Mouse (Mus musculus) liver, embryonic 14.5 days (tissue): ENCODE data around the gene Gga1. TPM values are rescaled to one million over a fixed set of nuclear protein-coding genes. Genes with fewer than 3 reads are reported as not detected.
A peak's percentile ranks its signal among the peaks of the same experiment; 100 is the strongest.

ENCODE experiments used
- ATAC-seq: fragments of 200-750 bp; cut with Nextera tagmentation; 2 replicates; pipeline ENCODE4 v1.8.0; 2017; ENCODE audit warnings: moderate number of reproducible peaks, mild to moderate bottlenecking, moderate library complexity; ENCODE audit not compliant: insufficient read depth
- DNase-seq, 3 experiments: peaks; one replicate each; pipeline ENCODE4 v3.0.0-alpha.2; 2012 to 2013; ENCODE audit warnings: low read depth in 3 of 3, low spot score in 3 of 3
- H3K27ac ChIP-seq: fragments of 300-500 bp; sonication (generic); 2 replicates; pipeline ENCODE4 v1.5.1; 2014; ENCODE audit warnings: moderate library complexity, mild to moderate bottlenecking, control low read depth, inconsistent platforms
- H3K27me3 ChIP-seq: fragments of 300-500 bp; sonication (generic); 2 replicates; pipeline ENCODE4 v1.6.1; 2014; ENCODE audit warnings: mild to moderate bottlenecking, low read length, moderate library complexity; ENCODE audit not compliant: control insufficient read depth, insufficient read depth
- H3K36me3 ChIP-seq: fragments of 300-500 bp; sonication (generic); replicated peaks from 2 replicates; pipeline ENCODE4 v1.6.1; 2014; ENCODE audit warnings: low read depth; ENCODE audit not compliant: control insufficient read depth, insufficient read depth
- H3K4me1 ChIP-seq, 2 experiments: fragments of 200-500 bp in 1 of 2; fragments of 300-500 bp in 1 of 2; sonication (generic) in 1 of 2; replicated peaks; 2 replicates each; pipeline ENCODE4 v1.6.1; 2012 to 2014; ENCODE audit warnings: antibody characterized with exemption in 1 of 2, inconsistent platforms in 1 of 2, low read length in 1 of 2; ENCODE audit not compliant: control insufficient read depth in 2 of 2, insufficient read depth in 2 of 2
- H3K4me2 ChIP-seq: fragments of 300-500 bp; sonication (generic); 2 replicates; pipeline ENCODE4 v1.6.1; 2014; ENCODE audit warnings: low read depth, mild to moderate bottlenecking, control low read depth, moderate library complexity
- H3K4me3 ChIP-seq, 2 experiments: fragments of 200-500 bp in 1 of 2; fragments of 300-500 bp in 1 of 2; sonication (generic) in 1 of 2; 2 replicates each; pipeline ENCODE4 v1.5.1; 2012 to 2014; ENCODE audit warnings: low read depth in 2 of 2, low read length in 2 of 2, mild to moderate bottlenecking in 2 of 2, control low read depth in 1 of 2, inconsistent platforms in 1 of 2, moderate library complexity in 1 of 2; ENCODE audit not compliant: insufficient read depth in 1 of 2
- H3K9ac ChIP-seq: fragments of 300-500 bp; sonication (generic); replicated peaks from 2 replicates; pipeline ENCODE4 v1.6.1; 2014; ENCODE audit warnings: mild to moderate bottlenecking, control low read depth, moderate library complexity
- H3K9me3 ChIP-seq: fragments of 300-500 bp; sonication (generic); 2 replicates; pipeline ENCODE4 v1.6.1; 2016; ENCODE audit warnings: low read length, mixed read lengths; ENCODE audit not compliant: control insufficient read depth
- CTCF ChIP-seq: IDR thresholded peaks from 2 replicates; pipeline ENCODE4 v1.5.1; 2016; ENCODE audit warnings: antibody characterized with exemption, low read depth, control low read depth
- EP300 ChIP-seq: IDR thresholded peaks from 2 replicates; pipeline ENCODE4 v1.6.1; 2016; ENCODE audit warnings: antibody characterized with exemption, low read depth
- WGBS: fragments of 180-500 bp; shearing (Covaris S2); extraction: QIAGEN DNeasy Blood & Tissue Kit; methylation state at CpG from one replicate; pipeline ENCODE4 v1.1.7; 2014; ENCODE audit not compliant: insufficient replicate concordance; 5-methylcytosine and 5-hydroxymethylcytosine counted together
- polyA plus RNA-seq, 2 experiments: library from polyadenylated mRNA; depleted of rRNA in 1 of 2; stranded (reverse) in 1 of 2; unstranded in 1 of 2; fragments of >200 nt; fragmentation: Nextera tagmentation in 1 of 2; extraction: Ambion mirVana in 1 of 2; gene quantifications; 2 replicates each; pipeline versions ENCODE4 v1.2.1 to v1.2.3; 2012 to 2014

The Gga1 gene
- polyA plus RNA-seq, 2 experiments = 13.6 to 16.6 TPM

GRCm38 (mm10) chr15:78930801-78931426, 53.9 kb downstream of the Gga1 start:
- no peak for ATAC-seq
- no peaks in the 10 kb centered on the region for H3K27me3 ChIP-seq
- no peak for TF ChIP-seq CTCF
- no peak for TF ChIP-seq EP300
- peaks cover 30 to 34% of the 10 kb centered on the region in 2 experiments for H3K4me1 ChIP-seq
- 79% methylated on average over 7 of the region's 7 CpGs for WGBS
- DNase-seq = no peak
- no peaks in the 10 kb centered on the region; the same call in 1 of the 2 replicates for H3K36me3 ChIP-seq
- H3K4me3 ChIP-seq = no peak overlapping the region
- H3K4me2 ChIP-seq = no peak overlapping the region
- peak overlapping the region; percentile 54 for H3K27ac ChIP-seq
- H3K9me3 ChIP-seq = no peaks in the 10 kb centered on the region
- no peak overlapping the region for H3K9ac ChIP-seq

- peak in 2 of 3 experiments; percentile 67 to 75 for DNase-seq
- peaks cover 31 to 34% of the 10 kb centered on the region in 2 experiments for H3K4me1 ChIP-seq
- no peak overlapping the region for H3K9ac ChIP-seq
- H3K27ac ChIP-seq = peak overlapping the region; percentile 54
- peak; percentile 38 for ATAC-seq
- TF ChIP-seq CTCF = peak; percentile 98
- TF ChIP-seq EP300 = no peak; the same call in 1 of the 2 replicates
- H3K36me3 ChIP-seq = no peaks in the 10 kb centered on the region; the same call in 1 of the 2 replicates
- WGBS = 7% methylated on average over 3 of the region's 3 CpGs
- H3K27me3 ChIP-seq = no peaks in the 10 kb centered on the region
- no peak overlapping the region for H3K4me2 ChIP-seq
- no peak overlapping the region for H3K4me3 ChIP-seq
- H3K9me3 ChIP-seq = no peaks in the 10 kb centered on the region
Observed at GRCm38 (mm10) chr15:78931577-78931976, 54.6 kb downstream of the Gga1 start.

- Histone ChIP-seq H3K4me1 (peaks cover 19 to 22% of the 10 kb centered on the region in 2 experiments), H3K9ac (peak within 1 kb of the TSS; percentile 78), H3K27ac (peak within 1 kb of the TSS; percentile 65), H3K4me3 (peak within 1 kb of the TSS; percentile 76 to 82), H3K27me3 (no peaks in the 10 kb centered on the region), H3K4me2 (peak within 1 kb of the TSS; percentile 96), H3K9me3 (no peaks in the 10 kb centered on the region), H3K36me3 (peaks cover 16% of the 10 kb centered on the region)
- ATAC-seq = peak; percentile 78
- WGBS = under 1% methylated on average over 42 of the region's 42 CpGs
- peak; percentile 81 to 84 (median 83) for DNase-seq
- TF ChIP-seq CTCF (0 out of 2 replicates have a peak, but pooled peaks have one; percentile 25), EP300 (no peak; the same call in 1 of the 2 replicates)
Observed at GRCm38 (mm10) chr15:78934784-78935320, 57.9 kb downstream of the Gga1 start, which contains the start of gene Nol12. Gene Nol12 (plus strand): TSS chr15:78934933.

- Histone ChIP-seq H3K4me2 (peak overlapping the region; percentile 96), H3K9ac (peak overlapping the region; percentile 78), H3K36me3 (peaks cover 29% of the 10 kb centered on the region), H3K4me3 (peak overlapping the region; percentile 76 to 82), H3K27me3 (no peaks in the 10 kb centered on the region), H3K4me1 (peaks cover 19 to 22% of the 10 kb centered on the region in 2 experiments), H3K9me3 (no peaks in the 10 kb centered on the region), H3K27ac (peak overlapping the region; percentile 65)
- peak; percentile 63 for ATAC-seq
- DNase-seq = peak in 2 of 3 experiments; percentile 50 to 53
- TF ChIP-seq EP300 (no peak), CTCF (no peak)
- 65% methylated on average over 12 of the region's 12 CpGs for WGBS
Observed at GRCm38 (mm10) chr15:78936403-78936802, 59.4 kb downstream of the Gga1 start.

- peaks cover 19 to 20% of the 10 kb centered on the region in 2 experiments for H3K4me1 ChIP-seq
- H3K36me3 ChIP-seq = peaks cover 29% of the 10 kb centered on the region
- no peaks in the 10 kb centered on the region for H3K27me3 ChIP-seq
- H3K4me2 ChIP-seq = peak overlapping the region; percentile 96; the same call in 1 of the 2 replicates
- no peak overlapping the region for H3K4me3 ChIP-seq
- H3K27ac ChIP-seq = peak overlapping the region; percentile 51; the same call in 1 of the 2 replicates
- H3K9me3 ChIP-seq = no peaks in the 10 kb centered on the region
- DNase-seq (no peak), ATAC-seq (no peak)
- TF ChIP-seq EP300 (no peak), CTCF (no peak)
- 83% methylated on average over 10 of the region's 10 CpGs for WGBS
- H3K9ac ChIP-seq = no peak overlapping the region
Observed at GRCm38 (mm10) chr15:78937311-78937710, 60.3 kb downstream of the Gga1 start.
